Mouse (Mus musculus): ENCODE results near the gene Ankrd27. TPM values are rescaled to one million over a fixed set of nuclear protein-coding genes. Genes with fewer than 3 reads are reported as not detected.

Ankrd27 gene
- polyA plus RNA-seq, 1 experiment, result 30.6 TPM

GRCm38 (mm10) chr7:35686756-35687155 lies 100.7 kb downstream of the Ankrd27 start:
- DNase-seq (ENCODE audit: extremely low spot score in 1 of 2, low spot score in 1 of 2), result peak in 1 of 2 experiments; percentile 77

GRCm38 (mm10) chr7:35687229-35687628 lies 101.2 kb downstream of the Ankrd27 start:
- DNase-seq (ENCODE audit: extremely low spot score in 1 of 2, low spot score in 1 of 2), result no peak

GRCm38 (mm10) chr7:35688276-35688675 lies 102.2 kb downstream of the Ankrd27 start:
- no peak for DNase-seq (ENCODE audit: extremely low spot score in 1 of 2, low spot score in 1 of 2)

Other genes starting within 250 kb of the Ankrd27 start
- 5.5 and 5.6 TPM in 2 replicates for gene Faap24, start 189.4 kb upstream of the Ankrd27 start, polyA plus RNA-seq (2012; rRNA removed)
- 24.0 and 27.2 TPM in 2 replicates for gene Cep89, start 189.2 kb upstream of the Ankrd27 start, polyA plus RNA-seq (2012; rRNA removed)
- gene Slc7a9, start 137.4 kb upstream of the Ankrd27 start, polyA plus RNA-seq (2012; rRNA removed), result 0.04 and 0.34 TPM in 2 replicates
- gene Tdrd12, start 48.5 kb upstream of the Ankrd27 start, polyA plus RNA-seq (2012; rRNA removed), result 0.36 and 0.38 TPM in 2 replicates
- gene Nudt19, start 29.9 kb upstream of the Ankrd27 start, polyA plus RNA-seq (2012; rRNA removed), result 129 and 140 TPM in 2 replicates
- 0.16 and 0.19 TPM in 2 replicates for gene Rgs9bp, start 662 bp upstream of the Ankrd27 start, polyA plus RNA-seq (2012; rRNA removed)
- 114 and 115 TPM in 2 replicates for gene Pdcd5, start 61.3 kb downstream of the Ankrd27 start, polyA plus RNA-seq (2012; rRNA removed)
- gene Dpy19l3, start 168.2 kb downstream of the Ankrd27 start, polyA plus RNA-seq (2012; rRNA removed), result 22.4 and 24.0 TPM in 2 replicates
- 12.7 and 13.9 TPM in 2 replicates for gene Zfp507, start 216.8 kb downstream of the Ankrd27 start, polyA plus RNA-seq (2012; rRNA removed)